Mouse (Mus musculus) limb, embryonic 14.5 days (tissue): Measurements from ENCODE around the gene Arf3. TPM values are rescaled to one million over a fixed set of nuclear protein-coding genes. Genes with fewer than 3 reads are reported as not detected.

ENCODE experiments used
- ATAC-seq: fragments of 200-750 bp; cut with Nextera tagmentation; 2 replicates; pipeline ENCODE4 v1.8.0; 2017; ENCODE audit warnings: low read depth, moderate number of reproducible peaks, moderate TSS enrichment; ENCODE audit not compliant: low FRiP score
- DNase-seq: peaks from one replicate; pipeline ENCODE4 v3.0.0-alpha.2; 2015; ENCODE audit warnings: low spot score
- H3K27ac ChIP-seq: fragments of 300-500 bp; sonication (generic); replicated peaks from 2 replicates; pipeline ENCODE4 v1.5.1; 2014; ENCODE audit warnings: low read depth, mild to moderate bottlenecking, low read length, moderate library complexity, mixed read lengths
- H3K27me3 ChIP-seq: fragments of 300-500 bp; sonication (generic); 2 replicates; pipeline ENCODE4 v1.6.1; 2014; ENCODE audit warnings: low read length, mixed read lengths; ENCODE audit not compliant: control insufficient read depth, insufficient read depth
- H3K36me3 ChIP-seq: fragments of 300-500 bp; sonication (generic); 2 replicates; pipeline ENCODE4 v1.6.1; 2014; ENCODE audit warnings: mild to moderate bottlenecking, low read length, moderate library complexity, mixed read lengths; ENCODE audit not compliant: control insufficient read depth, insufficient read depth
- H3K4me1 ChIP-seq: fragments of 300-500 bp; sonication (generic); 2 replicates; pipeline ENCODE4 v1.6.1; 2014; ENCODE audit warnings: antibody characterized with exemption, low read length, mixed read lengths; ENCODE audit not compliant: control insufficient read depth, insufficient read depth
- H3K4me2 ChIP-seq: fragments of 300-500 bp; sonication (generic); replicated peaks from 2 replicates; pipeline ENCODE4 v1.6.1; 2014; ENCODE audit warnings: low read depth, mild to moderate bottlenecking, low read length, moderate library complexity; ENCODE audit not compliant: severe bottlenecking
- H3K4me3 ChIP-seq: fragments of 300-500 bp; sonication (generic); replicated peaks from 2 replicates; pipeline ENCODE4 v1.5.1; 2014; ENCODE audit warnings: low read length
- H3K9ac ChIP-seq: fragments of 300-500 bp; sonication (generic); 2 replicates; pipeline ENCODE4 v1.6.1; 2014; ENCODE audit warnings: mild to moderate bottlenecking, low read depth, low read length, moderate library complexity; ENCODE audit not compliant: severe bottlenecking
- H3K9me3 ChIP-seq: fragments of 300-500 bp; sonication (generic); 2 replicates; pipeline ENCODE4 v1.6.1; 2016; ENCODE audit warnings: low read length; ENCODE audit not compliant: control insufficient read depth
- POLR2A ChIP-seq: fragments of 200-500 bp; IDR thresholded peaks from 2 replicates; pipeline ENCODE4 v1.8.0; 2012; ENCODE audit warnings: inconsistent platforms, mild to moderate bottlenecking, moderate library complexity, borderline replicate concordance; ENCODE audit not compliant: insufficient read depth, insufficient read length; ENCODE audit errors: extremely low read depth
- WGBS: fragments of 180-500 bp; shearing (Covaris S2); extraction: QIAGEN DNeasy Blood & Tissue Kit; methylation state at CpG from one replicate; pipeline ENCODE4 v1.1.7; 2014; 5-methylcytosine and 5-hydroxymethylcytosine counted together
- polyA plus RNA-seq, 2 experiments: library from polyadenylated mRNA; depleted of rRNA in 1 of 2; stranded (reverse) in 1 of 2; unstranded in 1 of 2; fragments of >200 nt; fragmentation: Nextera tagmentation in 1 of 2; extraction: Ambion mirVana in 1 of 2; gene quantifications; 2 replicates each; pipeline versions ENCODE4 v1.2.1 to v1.2.3; 2012 to 2014

Gene Arf3
- polyA plus RNA-seq, 2 experiments = 37.4 to 75.0 TPM

- no peak for TF ChIP-seq POLR2A
These were observed 70.8 kb downstream of the Arf3 start for GRCm38 (mm10) chr15:98692171-98692715.

DNA sequence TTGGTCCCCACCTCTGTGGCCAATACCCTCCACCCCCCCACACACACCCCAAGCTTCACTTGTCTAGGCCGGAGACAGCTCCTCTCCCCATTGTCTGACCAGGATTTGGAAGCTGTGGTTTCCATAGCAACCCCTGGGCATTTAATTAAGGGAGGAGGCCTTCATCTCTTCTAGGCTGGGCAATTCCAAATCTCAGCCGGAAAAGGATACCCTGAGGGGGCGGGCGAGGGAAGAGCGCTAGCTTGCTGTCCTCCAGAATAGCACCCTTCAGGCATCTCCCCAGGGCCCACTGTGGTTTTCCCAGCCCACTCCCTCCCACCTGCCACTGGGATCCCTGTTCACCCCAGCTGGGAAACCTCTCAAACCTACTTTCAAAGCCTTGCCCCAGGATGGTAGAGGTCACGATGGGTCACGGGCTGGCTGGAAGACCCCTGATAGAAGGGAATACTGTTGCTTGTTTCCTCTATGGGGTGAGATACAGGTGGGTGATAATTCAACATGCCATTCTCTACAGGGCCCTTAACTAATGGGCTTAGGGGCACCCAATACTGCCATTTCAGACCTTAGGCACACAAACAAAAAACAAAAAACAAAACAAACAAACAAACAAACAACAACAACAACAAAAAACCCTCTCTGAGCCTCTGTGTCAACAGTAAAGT is 71.4 kb downstream of the Arf3 start:
- Histone ChIP-seq H3K4me2 (no peak overlapping the region), H3K9me3 (no peaks in the 10 kb centered on the region), H3K36me3 (no peaks in the 10 kb centered on the region), H3K27me3 (no peaks in the 10 kb centered on the region), H3K9ac (no peak overlapping the region), H3K4me1 (peaks cover 6% of the 10 kb centered on the region; the same call in 1 of the 2 replicates), H3K4me3 (no peak overlapping the region), H3K27ac (no peak overlapping the region)
- ATAC-seq = no peak
- 57% methylated on average over 7 of the region's 7 CpGs for WGBS
- no peak for TF ChIP-seq POLR2A
- no peak for DNase-seq

More at GRCm38 (mm10) chr15:98692171-98692715, 70.8 kb downstream of the Arf3 start:
- peaks cover 6% of the 10 kb centered on the region; the same call in 1 of the 2 replicates for H3K4me1 ChIP-seq
- no peaks in the 10 kb centered on the region for H3K36me3 ChIP-seq
- no peak overlapping the region for H3K4me2 ChIP-seq
- ATAC-seq = 0 out of 2 replicates have a peak, but pooled peaks have one; percentile 47
- H3K27me3 ChIP-seq = no peaks in the 10 kb centered on the region
- no peak overlapping the region for H3K4me3 ChIP-seq
- peak; percentile 60 for DNase-seq
- no peak overlapping the region for H3K9ac ChIP-seq
- H3K27ac ChIP-seq = 0 out of 2 replicates have a peak overlapping the region, but pooled peaks have one; percentile 16
- WGBS = 37% methylated on average over 11 of the region's 11 CpGs
- no peaks in the 10 kb centered on the region for H3K9me3 ChIP-seq

GRCm38 (mm10) chr15:98689682-98690081 is 73.3 kb downstream of the Arf3 start:
- Histone ChIP-seq H3K27me3 (no peaks in the 10 kb centered on the region), H3K27ac (no peak overlapping the region), H3K9ac (no peak overlapping the region), H3K4me3 (no peak overlapping the region), H3K4me2 (no peak overlapping the region), H3K9me3 (no peaks in the 10 kb centered on the region), H3K4me1 (peaks cover 6% of the 10 kb centered on the region; the same call in 1 of the 2 replicates), H3K36me3 (no peaks in the 10 kb centered on the region)
- WGBS = 88% methylated on average over 2 of the region's 2 CpGs
- ATAC-seq = no peak
- no peak for TF ChIP-seq POLR2A
- no peak for DNase-seq

Other genes with a start within 250 kb of the Arf3 start
- gene Kansl2, start 228.9 kb downstream of the Arf3 start, polyA plus RNA-seq (2012; rRNA removed) = 99.8 and 105 TPM in 2 replicates
- gene Kansl2, start 228.9 kb downstream of the Arf3 start, polyA plus RNA-seq (2014; fragmentation: Nextera tagmentation; extraction: Ambion mirVana) = 104 and 108 TPM in 2 replicates
- 19.4 and 21.6 TPM in 2 replicates for gene Ccnt1, start 192.3 kb downstream of the Arf3 start, polyA plus RNA-seq (2012; rRNA removed)
- gene Ccnt1, start 192.3 kb downstream of the Arf3 start, polyA plus RNA-seq (2014; fragmentation: Nextera tagmentation; extraction: Ambion mirVana) = 45.3 and 53.4 TPM in 2 replicates
- gene 4930415O20Rik, start 192.2 kb downstream of the Arf3 start, polyA plus RNA-seq (2012; rRNA removed) = not detected in 2 replicates
- gene 4930415O20Rik, start 192.2 kb downstream of the Arf3 start, polyA plus RNA-seq (2014; fragmentation: Nextera tagmentation; extraction: Ambion mirVana) = 0.37 TPM in 1 of 2 replicates, not detected in the other
- gene Adcy6, start 153.1 kb downstream of the Arf3 start, polyA plus RNA-seq (2012; rRNA removed) = 74.0 and 82.0 TPM in 2 replicates
- 14.3 and 16.2 TPM in 2 replicates for gene Adcy6, start 153.1 kb downstream of the Arf3 start, polyA plus RNA-seq (2014; fragmentation: Nextera tagmentation; extraction: Ambion mirVana)
- gene Cacnb3, start 132.4 kb downstream of the Arf3 start, polyA plus RNA-seq (2012; rRNA removed) = 75.2 and 105 TPM in 2 replicates
- 33.9 and 40.8 TPM in 2 replicates for gene Cacnb3, start 132.4 kb downstream of the Arf3 start, polyA plus RNA-seq (2014; fragmentation: Nextera tagmentation; extraction: Ambion mirVana)
- gene Ddx23, start 100.3 kb downstream of the Arf3 start, polyA plus RNA-seq (2012; rRNA removed) = 47.0 and 54.0 TPM in 2 replicates
- gene Ddx23, start 100.3 kb downstream of the Arf3 start, polyA plus RNA-seq (2014; fragmentation: Nextera tagmentation; extraction: Ambion mirVana) = 22.6 and 26.5 TPM in 2 replicates
- 1.1 and 1.5 TPM in 2 replicates for gene Rnd1, start 85.8 kb downstream of the Arf3 start, polyA plus RNA-seq (2012; rRNA removed)
- gene Rnd1, start 85.8 kb downstream of the Arf3 start, polyA plus RNA-seq (2014; fragmentation: Nextera tagmentation; extraction: Ambion mirVana) = 0.35 and 0.45 TPM in 2 replicates
- gene Ccdc65, start 55.0 kb downstream of the Arf3 start, polyA plus RNA-seq (2012; rRNA removed) = 0.48 and 0.55 TPM in 2 replicates
- gene Ccdc65, start 55.0 kb downstream of the Arf3 start, polyA plus RNA-seq (2014; fragmentation: Nextera tagmentation; extraction: Ambion mirVana) = 0.40 and 0.87 TPM in 2 replicates
- gene Fkbp11, start 35.0 kb downstream of the Arf3 start, polyA plus RNA-seq (2012; rRNA removed) = 58.9 and 90.9 TPM in 2 replicates
- 74.4 and 82.7 TPM in 2 replicates for gene Fkbp11, start 35.0 kb downstream of the Arf3 start, polyA plus RNA-seq (2014; fragmentation: Nextera tagmentation; extraction: Ambion mirVana)
- 13.7 and 14.9 TPM in 2 replicates for gene Wnt10b, start 14.9 kb upstream of the Arf3 start, polyA plus RNA-seq (2012; rRNA removed)
- 6.3 and 7.4 TPM in 2 replicates for gene Wnt10b, start 14.9 kb upstream of the Arf3 start, polyA plus RNA-seq (2014; fragmentation: Nextera tagmentation; extraction: Ambion mirVana)
- not detected in 2 replicates for gene Wnt1, start 26.6 kb upstream of the Arf3 start, polyA plus RNA-seq (2012; rRNA removed)
- gene Wnt1, start 26.6 kb upstream of the Arf3 start, polyA plus RNA-seq (2014; fragmentation: Nextera tagmentation; extraction: Ambion mirVana) = 0.08 TPM in 1 of 2 replicates, not detected in the other
- gene Ddn, start 46.3 kb upstream of the Arf3 start, polyA plus RNA-seq (2012; rRNA removed) = 0.44 and 0.59 TPM in 2 replicates
- gene Ddn, start 46.3 kb upstream of the Arf3 start, polyA plus RNA-seq (2014; fragmentation: Nextera tagmentation; extraction: Ambion mirVana) = 0.14 TPM in 1 of 2 replicates, not detected in the other
- 93.1 and 93.7 TPM in 2 replicates for gene Prkag1, start 68.3 kb upstream of the Arf3 start, polyA plus RNA-seq (2012; rRNA removed)
- 81.3 and 82.3 TPM in 2 replicates for gene Prkag1, start 68.3 kb upstream of the Arf3 start, polyA plus RNA-seq (2014; fragmentation: Nextera tagmentation; extraction: Ambion mirVana)
- 27.1 and 27.3 TPM in 2 replicates for gene Kmt2d, start 108.0 kb upstream of the Arf3 start, polyA plus RNA-seq (2012; rRNA removed)
- 16.7 and 20.1 TPM in 2 replicates for gene Kmt2d, start 108.0 kb upstream of the Arf3 start, polyA plus RNA-seq (2014; fragmentation: Nextera tagmentation; extraction: Ambion mirVana)
- gene Rhebl1, start 131.3 kb upstream of the Arf3 start, polyA plus RNA-seq (2012; rRNA removed) = 14.5 and 16.4 TPM in 2 replicates
- 12.0 and 13.8 TPM in 2 replicates for gene Rhebl1, start 131.3 kb upstream of the Arf3 start, polyA plus RNA-seq (2014; fragmentation: Nextera tagmentation; extraction: Ambion mirVana)
- gene Dhh, start 135.3 kb upstream of the Arf3 start, polyA plus RNA-seq (2012; rRNA removed) = 1.4 and 2.0 TPM in 2 replicates
- 0.72 and 1.1 TPM in 2 replicates for gene Dhh, start 135.3 kb upstream of the Arf3 start, polyA plus RNA-seq (2014; fragmentation: Nextera tagmentation; extraction: Ambion mirVana)
- 66.8 and 145 TPM in 2 replicates for gene Lmbr1l, start 155.0 kb upstream of the Arf3 start, polyA plus RNA-seq (2012; rRNA removed)
- gene Lmbr1l, start 155.0 kb upstream of the Arf3 start, polyA plus RNA-seq (2014; fragmentation: Nextera tagmentation; extraction: Ambion mirVana) = 5.5 and 7.8 TPM in 2 replicates
- gene Tuba1b, start 171.4 kb upstream of the Arf3 start, polyA plus RNA-seq (2012; rRNA removed) = 2,384 and 3,894 TPM in 2 replicates
- gene Tuba1b, start 171.4 kb upstream of the Arf3 start, polyA plus RNA-seq (2014; fragmentation: Nextera tagmentation; extraction: Ambion mirVana) = 1,587 and 1,605 TPM in 2 replicates
- 15.1 and 159 TPM in 2 replicates for gene Gm49450, start 190.3 kb upstream of the Arf3 start, polyA plus RNA-seq (2012; rRNA removed)
- gene Gm49450, start 190.3 kb upstream of the Arf3 start, polyA plus RNA-seq (2014; fragmentation: Nextera tagmentation; extraction: Ambion mirVana) = not detected in 2 replicates
- 1,030 and 1,250 TPM in 2 replicates for gene Tuba1a, start 190.5 kb upstream of the Arf3 start, polyA plus RNA-seq (2012; rRNA removed)
- 1,263 and 1,288 TPM in 2 replicates for gene Tuba1a, start 190.5 kb upstream of the Arf3 start, polyA plus RNA-seq (2014; fragmentation: Nextera tagmentation; extraction: Ambion mirVana)